Mouse (Mus musculus) MEL (cell line): ENCODE measurements around the gene Fgfr2.

Experiments
- EP300 ChIP-seq, 2 experiments: IDR thresholded peaks; 2 replicates each; pipeline ENCODE4 v1.6.1; 2011; ENCODE audit warnings: improper control_type of control experiment in 2 of 2, low read length in 2 of 2, low read depth in 1 of 2, mild to moderate bottlenecking in 1 of 2
- MAX ChIP-seq: IDR thresholded peaks from 2 replicates; pipeline ENCODE4 v1.6.1; 2011; ENCODE audit warnings: low read length, improper control_type of control experiment

DNA sequence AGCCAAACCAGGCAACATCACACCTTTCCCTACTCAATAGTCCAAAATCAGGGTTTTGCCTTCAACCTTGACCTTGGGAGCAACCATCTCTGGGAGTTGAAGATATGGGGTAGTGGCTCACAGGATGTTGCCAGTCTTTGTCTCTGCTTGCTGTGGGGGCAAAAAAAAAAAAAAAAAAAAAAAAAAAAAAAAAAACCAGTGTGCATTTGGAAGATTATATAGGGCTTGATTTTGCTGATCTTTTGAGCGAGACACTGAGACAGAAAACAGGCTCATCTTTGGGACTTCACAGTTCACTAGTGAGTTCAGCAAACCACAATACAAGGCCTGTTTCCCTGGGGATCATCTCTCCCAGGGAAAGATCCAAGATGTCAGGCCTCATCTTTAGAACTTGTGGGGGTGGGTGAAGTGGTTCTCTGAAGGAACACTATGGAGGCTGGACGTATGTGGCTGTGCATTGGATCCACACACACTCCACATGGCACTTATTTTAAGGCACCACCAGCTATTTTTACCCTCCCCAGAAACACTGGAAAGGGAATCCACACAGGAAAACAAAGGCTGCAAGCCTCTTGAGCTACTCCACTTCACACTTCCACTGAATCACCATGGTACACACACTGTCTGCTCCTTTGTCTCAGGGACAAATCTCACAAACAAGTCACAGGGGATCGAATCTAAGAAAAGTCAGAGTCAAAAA, 83.4 kb downstream of the Fgfr2 start:
- TF ChIP-seq MAX (no peak), EP300 (IDR thresholded peaks at IDR 0.05; ENCODE audit: low read depth in 1 of 2, low read length in 2 of 2) (no peak)
